Mouse (Mus musculus) brain, embryonic 14.5 days (tissue): Measurements from ENCODE around the gene Ift122.

Experiments
- CTCF ChIP-seq: fragments of 200-500 bp; IDR thresholded peaks from 2 replicates; pipeline ENCODE4 v1.5.1; 2012; ENCODE audit warnings: inconsistent platforms, mild to moderate bottlenecking, moderate library complexity, borderline replicate concordance; ENCODE audit not compliant: insufficient read depth, insufficient read length; ENCODE audit errors: extremely low read depth
- POLR2A ChIP-seq: fragments of 200-500 bp; IDR thresholded peaks from 2 replicates; pipeline ENCODE4 v1.6.1; 2012; ENCODE audit warnings: mild to moderate bottlenecking, inconsistent platforms, borderline replicate concordance; ENCODE audit not compliant: poor library complexity, insufficient read depth, insufficient read length, severe bottlenecking; ENCODE audit errors: extremely low read depth

DNA sequence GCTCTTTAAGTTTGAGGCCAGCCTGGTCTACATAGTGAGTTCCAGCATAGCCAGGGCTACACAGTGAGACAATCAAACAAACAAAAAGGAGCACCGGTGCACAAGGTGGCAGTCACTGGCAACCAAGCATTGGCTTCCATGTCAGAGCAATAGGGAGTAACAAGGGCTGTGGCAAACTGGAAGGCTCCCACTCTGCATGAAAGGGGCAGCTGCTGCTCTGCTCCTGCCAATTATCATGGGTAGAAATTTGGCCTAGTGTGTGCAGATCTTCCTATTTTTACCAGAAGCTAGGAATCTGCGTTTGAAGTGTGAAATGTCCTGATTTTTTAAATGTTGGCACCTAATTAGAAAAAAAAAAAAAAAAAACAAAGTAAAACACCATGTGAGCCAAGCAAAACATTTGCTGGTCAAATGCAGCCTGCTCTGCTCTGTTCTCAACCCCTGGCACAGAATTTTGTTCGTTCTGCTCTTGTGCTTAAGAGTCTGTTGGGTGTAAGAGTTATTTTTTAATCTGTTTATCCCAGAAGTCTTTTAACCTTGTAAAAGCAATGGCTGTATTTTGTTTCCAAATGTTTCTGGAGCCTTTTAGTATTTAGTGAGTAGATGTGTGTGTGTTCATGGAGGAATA lies 2.6 kb downstream of the Ift122 start:
- TF ChIP-seq CTCF, result no peak
- no peak for TF ChIP-seq POLR2A
